9 mouse cellular contexts compared by ENCODE assay signal in the genomic region with DNA sequence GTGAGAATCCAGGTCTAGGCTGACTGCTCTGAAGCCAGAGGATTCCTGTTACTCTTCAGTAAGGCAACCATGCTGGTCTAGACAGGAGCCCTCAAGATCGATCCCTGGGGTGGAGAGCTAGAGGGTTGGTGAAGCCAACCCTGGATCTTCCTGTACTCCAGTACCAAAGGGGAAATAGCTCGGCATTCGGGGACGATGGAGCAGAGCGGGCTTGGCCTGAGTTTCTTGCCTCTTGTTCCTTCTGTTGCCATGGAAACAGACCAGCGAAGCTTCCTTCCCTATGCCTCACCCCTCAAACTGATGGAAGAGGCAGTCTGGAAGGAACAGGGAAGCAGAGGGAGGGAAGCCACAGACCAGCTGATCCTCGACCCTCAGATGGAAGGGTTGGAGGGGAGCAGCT. TPM values are rescaled to one million over a fixed set of nuclear protein-coding genes. Genes with fewer than 3 reads are reported as not detected.
DNase-seq lines count a peak whose midpoint lies in the region; ATAC-seq lines count a peak whose summit lies in the region.
"Had no signal": no experiment of that assay in that cellular context is flagged by ENCODE, and none has a peak within 500 bp of the region (broad histone marks: within the 10 kb centered on the region; RNA-seq: fewer than 3 reads in every experiment).

No protein-coding gene starts in this region.

- H3K9ac ChIP-seq in embryonic facial prominence, embryonic 14.5 days (ENCODE audit: low read depth, low read length): no peak overlapping the region

- H3K4me2 ChIP-seq in embryonic facial prominence, embryonic 14.5 days (ENCODE audit: low read depth, low read length): no peak overlapping the region

- no peak for ATAC-seq in embryonic facial prominence, embryonic 14.5 days (ENCODE audit: low read depth)
- ATAC-seq in CD4-positive, CD25-positive, alpha-beta regulatory T cell, adult 4 months: no peak

- H3K27ac ChIP-seq in embryonic facial prominence, embryonic 14.5 days (replicated peaks; ENCODE audit: low read depth, low read length): no peak overlapping the region

- H3K4me1 ChIP-seq in embryonic facial prominence, embryonic 14.5 days (ENCODE audit: control insufficient read depth, insufficient read depth, low read length): no peaks in the 10 kb centered on the region

- DNase-seq in cerebellum, adult 11-12 months: peak; percentile 60
- DNase-seq in cerebellum, adult 11 months: no peak
- peak; percentile 22 for DNase-seq in embryonic facial prominence, embryonic 14.5 days (ENCODE audit: low spot score)
- DNase-seq in layer of hippocampus, adult 9-11 months: peak; percentile 70
- peak; percentile 31 for DNase-seq in retina, embryonic 14.5 days (ENCODE audit: low spot score)
- DNase-seq in adrenal gland, adult 8-10 months: no peak
- no peak for DNase-seq in spleen, postnatal 4 days (ENCODE audit: low spot score in 2 of 2)

- no peaks in the 10 kb centered on the region for H3K36me3 ChIP-seq in embryonic facial prominence, embryonic 14.5 days (ENCODE audit: control insufficient read depth, insufficient read depth, low read length)

- no peak overlapping the region for H3K4me3 ChIP-seq in embryonic facial prominence, embryonic 14.5 days (ENCODE audit: low read depth, low read length)

- no peaks in the 10 kb centered on the region for H3K9me3 ChIP-seq in embryonic facial prominence, embryonic 14.5 days (ENCODE audit: control insufficient read depth, low read length)

- WGBS in embryonic facial prominence, embryonic 14.5 days: 42% methylated on average over 7 of the region's 7 CpGs

- no peaks in the 10 kb centered on the region for H3K27me3 ChIP-seq in embryonic facial prominence, embryonic 14.5 days (replicated peaks; ENCODE audit: control insufficient read depth, insufficient read depth, low read length)

RNA-seq across cellular contexts. Expression of a gene that starts 8.3 kb away (rescaled TPM):
- polyA plus RNA-seq in embryonic facial prominence, embryonic 14.5 days (2014; fragmentation: Nextera tagmentation; extraction: Ambion mirVana): 0.21 and 0.49 TPM in 2 replicates
- 1 to 10 TPM in 1 of 4 experiments, under 1 TPM in 3; 0.52 to 1.3 (median 0.79) TPM for total RNA-seq in adrenal gland, adult 8-10 months (2022)
- 1 to 10 TPM; 5.4 to 7.8 TPM for polyA plus RNA-seq in CD4-positive, CD25-positive, alpha-beta regulatory T cell, adult 4 months (2017; shearing (Covaris generic))
- polyA plus RNA-seq: limb, embryonic 11.5 days had no signal

Comparison
In these comparisons a context has a peak if more than half of its experiments do, and no peak if none do; other contexts are left out.
1. DNase-seq: peak in cerebellum, adult 11-12 months (single experiment), embryonic facial prominence, embryonic 14.5 days (single experiment), layer of hippocampus, adult 9-11 months (single experiment) and retina, embryonic 14.5 days (single experiment); none in cerebellum, adult 11 months (single experiment), adrenal gland, adult 8-10 months (single experiment) and spleen, postnatal 4 days (0 of 2).